ENCODE assay signal across 10 mouse cellular contexts in genomic region chr3:131524779-131525178, GRCm38 (mm10). TPM values are rescaled to one million over a fixed set of nuclear protein-coding genes. Genes with fewer than 3 reads are reported as not detected.
DNase-seq lines count a peak whose midpoint lies in the region; ATAC-seq lines count a peak whose summit lies in the region.
"Had no signal": no experiment of that assay in that cellular context is flagged by ENCODE, and none has a peak within 500 bp of the region (broad histone marks: within the 10 kb centered on the region; RNA-seq: fewer than 3 reads in every experiment).

No protein-coding gene starts in this region.

- WGBS in midbrain, embryonic 11.5 days: 22% methylated on average over 11 of the region's 11 CpGs
- 20% methylated on average over 11 of the region's 11 CpGs for WGBS in midbrain, embryonic 13.5 days

- H3K27ac ChIP-seq in midbrain, embryonic 11.5 days (ENCODE audit: low read depth, low read length): no peak overlapping the region
- no peak overlapping the region for H3K27ac ChIP-seq in midbrain, embryonic 13.5 days
- H3K27ac ChIP-seq: liver, embryonic 15.5 days had no signal

- no peak overlapping the region for H3K4me2 ChIP-seq in midbrain, embryonic 11.5 days
- H3K4me2 ChIP-seq in midbrain, embryonic 13.5 days (replicated peaks): no peak overlapping the region
- H3K4me2 ChIP-seq: liver, embryonic 15.5 days had no signal

- H3K9ac ChIP-seq in midbrain, embryonic 11.5 days (ENCODE audit: low read length): no peak overlapping the region
- H3K9ac ChIP-seq in midbrain, embryonic 13.5 days (replicated peaks): no peak overlapping the region
- H3K9ac ChIP-seq: liver, embryonic 15.5 days had no signal

- no peaks in the 10 kb centered on the region for H3K4me1 ChIP-seq in midbrain, embryonic 11.5 days (ENCODE audit: control insufficient read depth, insufficient read depth, low read length)
- no peaks in the 10 kb centered on the region for H3K4me1 ChIP-seq in midbrain, embryonic 13.5 days (replicated peaks)
- H3K4me1 ChIP-seq: liver, embryonic 15.5 days had no signal

- no peak for ATAC-seq in CD4-positive, CD25-positive, alpha-beta regulatory T cell, adult 4 months
- no peak for ATAC-seq in midbrain, embryonic 11.5 days (ENCODE audit: low FRiP score)
- ATAC-seq in midbrain, embryonic 13.5 days: no peak

- H3K27me3 ChIP-seq in midbrain, embryonic 11.5 days (ENCODE audit: control insufficient read depth, insufficient read depth, low read length): no peaks in the 10 kb centered on the region
- H3K27me3 ChIP-seq in midbrain, embryonic 13.5 days: no peaks in the 10 kb centered on the region
- H3K27me3 ChIP-seq: liver, embryonic 15.5 days had no signal

- H3K36me3 ChIP-seq in midbrain, embryonic 11.5 days (ENCODE audit: control insufficient read depth, insufficient read depth, low read length): no peaks in the 10 kb centered on the region
- no peaks in the 10 kb centered on the region for H3K36me3 ChIP-seq in midbrain, embryonic 13.5 days
- H3K36me3 ChIP-seq: liver, embryonic 15.5 days had no signal

- DNase-seq in CD4-positive, CD25-positive, alpha-beta regulatory T cell, adult 2 months (ENCODE audit: low read depth, low spot score): peak; percentile 49
- DNase-seq in midbrain, embryonic 11.5 days (ENCODE audit: low spot score, missing footprints): peak; percentile 93
- peak; percentile 16 for DNase-seq in embryo, embryonic 9.5 days (ENCODE audit: extremely low spot score)
- DNase-seq in layer of hippocampus, adult 18-20 months (ENCODE audit: low spot score in 2 of 2): peak; percentile 7 to 61
- DNase-seq in lung, postnatal 36 days: peak; percentile 62
- DNase-seq in thymus, postnatal 25 days: peak; percentile 17

- H3K4me3 ChIP-seq in midbrain, embryonic 11.5 days (ENCODE audit: low read depth, low read length): no peak overlapping the region
- H3K4me3 ChIP-seq in midbrain, embryonic 13.5 days (replicated peaks): no peak overlapping the region
- H3K4me3 ChIP-seq: erythroblast, embryonic 14.5 days; liver, embryonic 15.5 days had no signal

- H3K9me3 ChIP-seq in midbrain, embryonic 11.5 days (ENCODE audit: control insufficient read depth, low read length): no peaks in the 10 kb centered on the region
- no peaks in the 10 kb centered on the region for H3K9me3 ChIP-seq in midbrain, embryonic 13.5 days
- H3K9me3 ChIP-seq: liver, embryonic 15.5 days had no signal

RNA-seq across cellular contexts. Expression of gene Sgms2, which starts 33.6 kb away (rescaled TPM):
- polyA plus RNA-seq in CD4-positive, CD25-positive, alpha-beta regulatory T cell, adult 4 months (2017; shearing (Covaris generic)): not detected
- polyA plus RNA-seq in midbrain, embryonic 11.5 days (2014; fragmentation: Nextera tagmentation; extraction: Ambion mirVana): 0.70 and 1.1 TPM in 2 replicates
- polyA plus RNA-seq in midbrain, embryonic 13.5 days (2015; fragmentation: Nextera tagmentation; extraction: Ambion mirVana): 0.61 and 0.71 TPM in 2 replicates
- total RNA-seq in layer of hippocampus, adult 18-20 months (2021): 1 to 10 TPM; 1.7 to 2.2 TPM

RNA-seq across cellular contexts. Expression of gene Papss1, which starts 39.8 kb away (rescaled TPM):
- polyA plus RNA-seq in CD4-positive, CD25-positive, alpha-beta regulatory T cell, adult 4 months (2017; shearing (Covaris generic)): 10 to 100 TPM; 22.1 to 27.0 TPM
- polyA plus RNA-seq in midbrain, embryonic 11.5 days (2014; fragmentation: Nextera tagmentation; extraction: Ambion mirVana): 72.5 and 82.4 TPM in 2 replicates
- 101 TPM in 2 replicates for polyA plus RNA-seq in midbrain, embryonic 13.5 days (2015; fragmentation: Nextera tagmentation; extraction: Ambion mirVana)
- 10 to 100 TPM; 71.5 to 76.5 TPM for total RNA-seq in layer of hippocampus, adult 18-20 months (2021)

Comparison
In these comparisons a context has a peak if more than half of its experiments do, and no peak if none do; other contexts are left out.
1. DNase-seq: peak in every context shown above with its lines; median percentile 93 in midbrain, embryonic 11.5 days; 62 in lung, postnatal 36 days; 49 in CD4-positive, CD25-positive, alpha-beta regulatory T cell, adult 2 months; 34 in layer of hippocampus, adult 18-20 months; 17 in thymus, postnatal 25 days; 16 in embryo, embryonic 9.5 days.